Mouse (Mus musculus) kidney, postnatal 4 days (tissue): Measurements from ENCODE around the gene Ifng.

Experiments
- DNase-seq, 2 experiments: peaks; one replicate each; pipeline ENCODE4 v3.0.0; 2021; ENCODE audit warnings: mixed read lengths in 2 of 2

Ifng gene

GRCm38 (mm10) chr10:118480793-118481192 is 39.9 kb downstream of the Ifng start:
- no peak for DNase-seq

- no peak for DNase-seq
Observed at GRCm38 (mm10) chr10:118494109-118494508, 53.3 kb downstream of the Ifng start.

GRCm38 (mm10) chr10:118495362-118495761 is 54.5 kb downstream of the Ifng start:
- no peak for DNase-seq
